Mouse (Mus musculus) liver, embryonic 15.5 days (tissue): ENCODE data around the gene Itga9. TPM values are rescaled to one million over a fixed set of nuclear protein-coding genes. Genes with fewer than 3 reads are reported as not detected.

ENCODE experiments used
- ATAC-seq: fragments of 200-750 bp; cut with Nextera tagmentation; 2 replicates; pipeline ENCODE4 v1.8.0; 2017; ENCODE audit warnings: moderate number of reproducible peaks, mild to moderate bottlenecking, moderate library complexity; ENCODE audit not compliant: insufficient read depth
- H3K27ac ChIP-seq: fragments of 300-500 bp; sonication (generic); replicated peaks from 2 replicates; pipeline ENCODE4 v1.5.1; 2015; ENCODE audit warnings: mild to moderate bottlenecking, inconsistent platforms
- H3K27me3 ChIP-seq: fragments of 300-500 bp; sonication (generic); 2 replicates; pipeline ENCODE4 v1.6.1; 2015; ENCODE audit warnings: mild to moderate bottlenecking, inconsistent platforms
- H3K36me3 ChIP-seq: fragments of 300-500 bp; sonication (generic); replicated peaks from 2 replicates; pipeline ENCODE4 v1.6.1; 2015; ENCODE audit warnings: moderate library complexity, mild to moderate bottlenecking, inconsistent platforms
- H3K4me1 ChIP-seq: fragments of 300-500 bp; sonication (generic); replicated peaks from 2 replicates; pipeline ENCODE4 v1.6.1; 2015; ENCODE audit warnings: inconsistent platforms
- H3K4me2 ChIP-seq: fragments of 300-500 bp; sonication (generic); 2 replicates; pipeline ENCODE4 v1.6.1; 2015; ENCODE audit warnings: moderate library complexity, mild to moderate bottlenecking, inconsistent platforms
- H3K4me3 ChIP-seq: fragments of 300-500 bp; sonication (generic); replicated peaks from 2 replicates; pipeline ENCODE4 v1.5.1; 2015; ENCODE audit warnings: mild to moderate bottlenecking, inconsistent platforms
- H3K9ac ChIP-seq: fragments of 300-500 bp; sonication (generic); 2 replicates; pipeline ENCODE4 v1.6.1; 2015; ENCODE audit warnings: moderate library complexity, mild to moderate bottlenecking, inconsistent platforms
- H3K9me3 ChIP-seq: fragments of 300-500 bp; sonication (generic); replicated peaks from 2 replicates; pipeline ENCODE4 v1.6.1; 2016; ENCODE audit warnings: inconsistent platforms
- WGBS: fragments of 180-500 bp; shearing (Covaris S2); methylation state at CpG from one replicate; pipeline ENCODE4 v1.1.7; 2015; ENCODE audit warnings: mixed read lengths; ENCODE audit not compliant: insufficient replicate concordance; 5-methylcytosine and 5-hydroxymethylcytosine counted together
- polyA plus RNA-seq: library from polyadenylated mRNA; unstranded; fragments of >200 nt; fragmentation: Nextera tagmentation; extraction: Ambion mirVana; gene quantifications from 2 replicates; pipeline ENCODE4 v1.2.1, GENCODE M21; 2015

Gene Itga9
- polyA plus RNA-seq, 1 experiment from 2014 or later: 3.4 TPM

GRCm38 (mm10) chr9:118674277-118674676 lies 67.8 kb downstream of the Itga9 start:
- no peak overlapping the region for H3K4me3 ChIP-seq
- no peaks in the 10 kb centered on the region for H3K9me3 ChIP-seq
- WGBS: 10% methylated on average over 12 of the region's 12 CpGs
- H3K4me1 ChIP-seq: no peaks in the 10 kb centered on the region
- no peaks in the 10 kb centered on the region for H3K36me3 ChIP-seq
- ATAC-seq: peak; percentile 56
- no peak overlapping the region for H3K27ac ChIP-seq
- no peak overlapping the region for H3K4me2 ChIP-seq
- no peaks in the 10 kb centered on the region for H3K27me3 ChIP-seq
- H3K9ac ChIP-seq: no peak overlapping the region

GRCm38 (mm10) chr9:118674761-118675160 lies 68.3 kb downstream of the Itga9 start:
- Histone ChIP-seq H3K9ac (no peak overlapping the region), H3K36me3 (no peaks in the 10 kb centered on the region), H3K4me1 (no peaks in the 10 kb centered on the region), H3K4me3 (no peak overlapping the region), H3K9me3 (no peaks in the 10 kb centered on the region), H3K4me2 (no peak overlapping the region), H3K27me3 (no peaks in the 10 kb centered on the region), H3K27ac (no peak overlapping the region)
- WGBS: 67% methylated on average over 22 of the region's 22 CpGs
- peak; percentile 21; the same call in 1 of the 2 replicates for ATAC-seq

- no peak overlapping the region for H3K27ac ChIP-seq
- no peaks in the 10 kb centered on the region for H3K36me3 ChIP-seq
- H3K4me2 ChIP-seq: no peak overlapping the region
- H3K9me3 ChIP-seq: no peaks in the 10 kb centered on the region
- H3K4me1 ChIP-seq: no peaks in the 10 kb centered on the region
- no peak for ATAC-seq
- WGBS: 62% methylated on average over 8 of the region's 8 CpGs
- no peak overlapping the region for H3K4me3 ChIP-seq
- H3K9ac ChIP-seq: no peak overlapping the region
- no peaks in the 10 kb centered on the region for H3K27me3 ChIP-seq
These were observed 69.2 kb downstream of the Itga9 start for GRCm38 (mm10) chr9:118675573-118676170.

- H3K27me3 ChIP-seq: no peaks in the 10 kb centered on the region
- H3K9ac ChIP-seq: no peak overlapping the region
- ATAC-seq: no peak
- H3K4me3 ChIP-seq: no peak overlapping the region
- H3K36me3 ChIP-seq: no peaks in the 10 kb centered on the region
- H3K9me3 ChIP-seq: no peaks in the 10 kb centered on the region
- 59% methylated on average over 8 of the region's 8 CpGs for WGBS
- H3K4me1 ChIP-seq: no peaks in the 10 kb centered on the region
- H3K4me2 ChIP-seq: no peak overlapping the region
- no peak overlapping the region for H3K27ac ChIP-seq
These were observed 70.2 kb downstream of the Itga9 start for GRCm38 (mm10) chr9:118676692-118677091.

- H3K4me3 ChIP-seq: no peak overlapping the region
- no peak overlapping the region for H3K4me2 ChIP-seq
- H3K9ac ChIP-seq: no peak overlapping the region
- H3K9me3 ChIP-seq: no peaks in the 10 kb centered on the region
- H3K27me3 ChIP-seq: no peaks in the 10 kb centered on the region
- no peak overlapping the region for H3K27ac ChIP-seq
- no peaks in the 10 kb centered on the region for H3K36me3 ChIP-seq
- 7% methylated on average over 9 of the region's 9 CpGs for WGBS
- no peaks in the 10 kb centered on the region for H3K4me1 ChIP-seq
- ATAC-seq: no peak
These were observed 70.9 kb downstream of the Itga9 start for GRCm38 (mm10) chr9:118677349-118677748.

- Histone ChIP-seq H3K27me3 (no peaks in the 10 kb centered on the region), H3K27ac (no peak overlapping the region), H3K4me1 (no peaks in the 10 kb centered on the region), H3K4me2 (no peak overlapping the region), H3K9me3 (no peaks in the 10 kb centered on the region), H3K36me3 (no peaks in the 10 kb centered on the region), H3K4me3 (no peak overlapping the region), H3K9ac (no peak overlapping the region)
- WGBS: 33% methylated on average over 15 of the region's 15 CpGs
- 0 out of 2 replicates have a peak, but pooled peaks have one; percentile 8 for ATAC-seq
These were observed 71.7 kb downstream of the Itga9 start for GRCm38 (mm10) chr9:118678020-118678750.

GRCm38 (mm10) chr9:118678759-118679158 lies 72.3 kb downstream of the Itga9 start:
- Histone ChIP-seq H3K9ac (no peak overlapping the region), H3K27me3 (no peaks in the 10 kb centered on the region), H3K4me2 (no peak overlapping the region), H3K4me1 (no peaks in the 10 kb centered on the region), H3K4me3 (no peak overlapping the region), H3K9me3 (no peaks in the 10 kb centered on the region), H3K27ac (no peak overlapping the region), H3K36me3 (no peaks in the 10 kb centered on the region)
- WGBS: 29% methylated on average over 10 of the region's 10 CpGs
- no peak for ATAC-seq

GRCm38 (mm10) chr9:118681506-118681905 lies 75.0 kb downstream of the Itga9 start:
- Histone ChIP-seq H3K9me3 (no peaks in the 10 kb centered on the region), H3K27ac (no peak overlapping the region), H3K4me2 (no peak overlapping the region), H3K27me3 (no peaks in the 10 kb centered on the region), H3K4me3 (no peak overlapping the region), H3K36me3 (no peaks in the 10 kb centered on the region), H3K9ac (no peak overlapping the region), H3K4me1 (peaks cover 2% of the 10 kb centered on the region; the same call in 1 of the 2 replicates)
- ATAC-seq: no peak
- 63% methylated on average over 6 of the region's 6 CpGs for WGBS

GRCm38 (mm10) chr9:118682154-118682553 lies 75.7 kb downstream of the Itga9 start:
- Histone ChIP-seq H3K4me1 (peaks cover 3% of the 10 kb centered on the region; the same call in 1 of the 2 replicates), H3K9ac (no peak overlapping the region), H3K27me3 (no peaks in the 10 kb centered on the region), H3K4me3 (no peak overlapping the region), H3K9me3 (no peaks in the 10 kb centered on the region), H3K36me3 (no peaks in the 10 kb centered on the region), H3K27ac (no peak overlapping the region), H3K4me2 (no peak overlapping the region)
- ATAC-seq: no peak
- 65% methylated on average over 8 of the region's 8 CpGs for WGBS

GRCm38 (mm10) chr9:118683507-118683906 lies 77.0 kb downstream of the Itga9 start:
- Histone ChIP-seq H3K27me3 (no peaks in the 10 kb centered on the region), H3K27ac (no peak overlapping the region), H3K4me1 (peaks cover 3% of the 10 kb centered on the region; the same call in 1 of the 2 replicates), H3K4me2 (no peak overlapping the region), H3K36me3 (no peaks in the 10 kb centered on the region), H3K9me3 (no peaks in the 10 kb centered on the region), H3K4me3 (no peak overlapping the region), H3K9ac (no peak overlapping the region)
- WGBS: 59% methylated on average over 7 of the region's 7 CpGs
- no peak for ATAC-seq

- WGBS: 70% methylated on average over 9 of the region's 9 CpGs
- H3K9me3 ChIP-seq: no peaks in the 10 kb centered on the region
- H3K4me2 ChIP-seq: no peak overlapping the region
- H3K27me3 ChIP-seq: no peaks in the 10 kb centered on the region
- no peak for ATAC-seq
- no peak overlapping the region for H3K9ac ChIP-seq
- H3K4me1 ChIP-seq: peaks cover 3% of the 10 kb centered on the region; the same call in 1 of the 2 replicates
- H3K4me3 ChIP-seq: no peak overlapping the region
- no peaks in the 10 kb centered on the region for H3K36me3 ChIP-seq
- H3K27ac ChIP-seq: no peak overlapping the region
These were observed 77.9 kb downstream of the Itga9 start for GRCm38 (mm10) chr9:118684343-118684742.
